Mouse (Mus musculus) liver, embryonic 14.5 days (tissue): ENCODE measurements at regions not wholly inside any gene's neighbourhood (a gene's known extent, or its start where the extent isn't known, plus 50 kb on each side); places are given as distances from the start of the nearest gene placed in this dataset.
A peak's percentile ranks its signal among the peaks of the same experiment; 100 is the strongest.

ENCODE experiments used
- ATAC-seq: fragments of 200-750 bp; cut with Nextera tagmentation; 2 replicates; pipeline ENCODE4 v1.8.0; 2017; ENCODE audit warnings: moderate number of reproducible peaks, mild to moderate bottlenecking, moderate library complexity; ENCODE audit not compliant: insufficient read depth
- DNase-seq, 3 experiments: peaks; one replicate each; pipeline ENCODE4 v3.0.0-alpha.2; 2012 to 2013; ENCODE audit warnings: low read depth in 3 of 3, low spot score in 3 of 3
- H3K27ac ChIP-seq: fragments of 300-500 bp; sonication (generic); 2 replicates; pipeline ENCODE4 v1.5.1; 2014; ENCODE audit warnings: moderate library complexity, mild to moderate bottlenecking, control low read depth, inconsistent platforms
- H3K27me3 ChIP-seq: fragments of 300-500 bp; sonication (generic); 2 replicates; pipeline ENCODE4 v1.6.1; 2014; ENCODE audit warnings: mild to moderate bottlenecking, low read length, moderate library complexity; ENCODE audit not compliant: control insufficient read depth, insufficient read depth
- H3K36me3 ChIP-seq: fragments of 300-500 bp; sonication (generic); replicated peaks from 2 replicates; pipeline ENCODE4 v1.6.1; 2014; ENCODE audit warnings: low read depth; ENCODE audit not compliant: control insufficient read depth, insufficient read depth
- H3K4me1 ChIP-seq, 2 experiments: fragments of 200-500 bp in 1 of 2; fragments of 300-500 bp in 1 of 2; sonication (generic) in 1 of 2; replicated peaks; 2 replicates each; pipeline ENCODE4 v1.6.1; 2012 to 2014; ENCODE audit warnings: antibody characterized with exemption in 1 of 2, inconsistent platforms in 1 of 2, low read length in 1 of 2; ENCODE audit not compliant: control insufficient read depth in 2 of 2, insufficient read depth in 2 of 2
- H3K4me2 ChIP-seq: fragments of 300-500 bp; sonication (generic); 2 replicates; pipeline ENCODE4 v1.6.1; 2014; ENCODE audit warnings: low read depth, mild to moderate bottlenecking, control low read depth, moderate library complexity
- H3K4me3 ChIP-seq, 2 experiments: fragments of 200-500 bp in 1 of 2; fragments of 300-500 bp in 1 of 2; sonication (generic) in 1 of 2; 2 replicates each; pipeline ENCODE4 v1.5.1; 2012 to 2014; ENCODE audit warnings: low read depth in 2 of 2, low read length in 2 of 2, mild to moderate bottlenecking in 2 of 2, control low read depth in 1 of 2, inconsistent platforms in 1 of 2, moderate library complexity in 1 of 2; ENCODE audit not compliant: insufficient read depth in 1 of 2
- H3K9ac ChIP-seq: fragments of 300-500 bp; sonication (generic); replicated peaks from 2 replicates; pipeline ENCODE4 v1.6.1; 2014; ENCODE audit warnings: mild to moderate bottlenecking, control low read depth, moderate library complexity
- H3K9me3 ChIP-seq: fragments of 300-500 bp; sonication (generic); 2 replicates; pipeline ENCODE4 v1.6.1; 2016; ENCODE audit warnings: low read length, mixed read lengths; ENCODE audit not compliant: control insufficient read depth
- CTCF ChIP-seq: IDR thresholded peaks from 2 replicates; pipeline ENCODE4 v1.5.1; 2016; ENCODE audit warnings: antibody characterized with exemption, low read depth, control low read depth
- EP300 ChIP-seq: IDR thresholded peaks from 2 replicates; pipeline ENCODE4 v1.6.1; 2016; ENCODE audit warnings: antibody characterized with exemption, low read depth
- WGBS: fragments of 180-500 bp; shearing (Covaris S2); extraction: QIAGEN DNeasy Blood & Tissue Kit; methylation state at CpG from one replicate; pipeline ENCODE4 v1.1.7; 2014; ENCODE audit not compliant: insufficient replicate concordance; 5-methylcytosine and 5-hydroxymethylcytosine counted together

DNA sequence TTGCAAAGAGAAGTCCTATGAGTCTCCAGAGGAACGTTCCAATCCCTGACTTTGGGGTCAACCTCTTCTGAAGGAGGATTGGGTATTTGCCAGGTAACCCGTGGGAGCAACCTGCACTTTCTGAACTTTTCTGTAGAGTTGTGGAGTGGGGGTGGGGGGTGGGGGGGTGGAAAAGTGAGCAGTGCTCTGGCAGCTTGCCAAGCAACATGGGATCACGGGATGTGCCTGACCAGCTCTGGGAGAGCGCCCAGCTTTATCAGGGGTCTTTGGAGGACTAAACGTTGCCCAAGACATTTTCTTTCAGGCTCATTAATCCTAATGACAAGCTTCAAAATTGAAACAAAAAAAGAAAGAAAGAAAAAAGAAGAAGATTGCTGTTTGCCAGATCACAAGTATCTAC lies 124.4 kb upstream of the Ngf start:
- H3K4me3 ChIP-seq: no peak overlapping the region
- no peaks in the 10 kb centered on the region for H3K9me3 ChIP-seq
- DNase-seq: no peak
- no peaks in the 10 kb centered on the region for H3K36me3 ChIP-seq
- no peak for TF ChIP-seq EP300
- TF ChIP-seq CTCF: no peak
- H3K9ac ChIP-seq: no peak overlapping the region
- WGBS: 52% methylated on average over 5 of the region's 5 CpGs
- H3K4me2 ChIP-seq: no peak overlapping the region
- no peaks in the 10 kb centered on the region for H3K27me3 ChIP-seq
- H3K27ac ChIP-seq: no peak overlapping the region
- ATAC-seq: no peak
- H3K4me1 ChIP-seq: no peaks in the 10 kb centered on the region

DNA sequence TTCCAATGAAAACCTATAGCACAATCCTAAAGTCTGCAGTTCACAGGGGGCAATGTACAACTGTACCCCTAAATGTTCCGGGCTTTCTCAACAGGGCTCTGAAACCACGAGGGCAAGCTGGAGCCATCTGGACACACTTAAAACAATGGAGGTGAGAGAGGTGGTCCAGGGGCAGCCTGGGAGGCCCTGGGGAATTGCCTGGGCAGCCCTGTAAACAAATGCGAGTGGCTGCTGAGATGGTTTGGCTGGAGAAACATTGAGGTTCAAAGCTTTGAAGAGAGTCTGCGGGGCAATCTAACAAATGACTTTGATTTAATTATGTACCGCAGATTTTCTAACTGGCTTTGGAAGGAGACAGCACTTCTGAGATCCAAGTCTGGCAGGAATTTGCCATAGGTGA lies 129.0 kb upstream of the Ngf start:
- TF ChIP-seq EP300: no peak
- no peak for TF ChIP-seq CTCF
- H3K36me3 ChIP-seq: no peaks in the 10 kb centered on the region
- DNase-seq (no peak), ATAC-seq (no peak)
- WGBS: 39% methylated on average over 5 of the region's 5 CpGs
- H3K4me1 ChIP-seq: no peaks in the 10 kb centered on the region
- H3K4me2 ChIP-seq: no peak overlapping the region
- H3K9ac ChIP-seq: no peak overlapping the region
- no peak overlapping the region for H3K27ac ChIP-seq
- H3K9me3 ChIP-seq: no peaks in the 10 kb centered on the region
- H3K4me3 ChIP-seq: no peak overlapping the region
- H3K27me3 ChIP-seq: no peaks in the 10 kb centered on the region

DNA sequence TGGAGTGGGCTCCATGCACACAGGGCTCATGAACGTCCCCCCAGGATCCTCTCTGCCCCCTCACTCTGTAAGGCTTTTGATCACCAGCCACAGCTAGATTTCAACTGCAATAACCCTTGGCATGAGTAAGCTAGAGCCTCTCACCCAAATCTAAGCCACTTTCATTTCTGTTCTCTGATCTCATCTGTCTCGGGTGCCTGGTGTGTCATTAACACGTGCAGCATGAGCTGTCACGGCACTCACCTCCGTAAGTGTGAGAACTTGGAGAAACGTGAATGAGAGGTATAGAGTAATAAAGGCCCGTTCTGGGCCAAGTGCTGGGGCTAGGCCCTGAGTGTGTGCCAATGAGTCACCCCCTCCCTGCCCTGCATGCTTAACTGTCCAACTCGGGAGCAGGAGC lies 131.8 kb upstream of the Ngf start:
- Histone ChIP-seq H3K9me3 (no peaks in the 10 kb centered on the region), H3K27me3 (no peaks in the 10 kb centered on the region), H3K4me2 (no peak overlapping the region), H3K27ac (no peak overlapping the region), H3K4me3 (no peak overlapping the region), H3K4me1 (no peaks in the 10 kb centered on the region), H3K36me3 (no peaks in the 10 kb centered on the region), H3K9ac (no peak overlapping the region)
- no peak for TF ChIP-seq CTCF
- TF ChIP-seq EP300: no peak
- WGBS: 59% methylated on average over 8 of the region's 8 CpGs
- DNase-seq (no peak), ATAC-seq (no peak)

DNA sequence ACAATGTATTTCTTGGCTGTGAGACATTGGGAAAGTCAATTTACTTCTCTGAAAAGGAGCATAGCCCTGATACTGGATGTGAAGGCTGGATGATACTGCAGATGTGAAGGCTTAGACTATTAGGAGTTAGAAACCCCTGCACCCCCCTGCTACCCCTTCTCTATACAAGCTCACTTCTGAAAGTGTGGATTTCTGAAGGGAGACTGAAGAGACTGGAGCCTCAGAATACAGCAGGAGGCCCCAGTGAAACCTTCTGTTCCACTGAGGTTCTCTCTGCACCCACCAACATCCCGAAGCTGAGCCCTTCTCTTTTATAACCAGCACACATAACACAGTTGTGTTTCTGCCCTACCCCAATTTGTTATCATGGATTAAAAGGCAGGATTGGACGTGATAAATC lies 131.7 kb upstream of the Vangl1 start:
- Histone ChIP-seq H3K4me2 (no peak overlapping the region), H3K9me3 (no peaks in the 10 kb centered on the region), H3K27ac (no peak overlapping the region), H3K4me3 (no peak overlapping the region), H3K9ac (no peak overlapping the region), H3K4me1 (no peaks in the 10 kb centered on the region), H3K36me3 (no peaks in the 10 kb centered on the region), H3K27me3 (no peaks in the 10 kb centered on the region)
- no peak for TF ChIP-seq EP300
- no peak for TF ChIP-seq CTCF
- WGBS: 43% methylated on average over 2 of the region's 2 CpGs
- ATAC-seq (no peak), DNase-seq (no peak)

DNA sequence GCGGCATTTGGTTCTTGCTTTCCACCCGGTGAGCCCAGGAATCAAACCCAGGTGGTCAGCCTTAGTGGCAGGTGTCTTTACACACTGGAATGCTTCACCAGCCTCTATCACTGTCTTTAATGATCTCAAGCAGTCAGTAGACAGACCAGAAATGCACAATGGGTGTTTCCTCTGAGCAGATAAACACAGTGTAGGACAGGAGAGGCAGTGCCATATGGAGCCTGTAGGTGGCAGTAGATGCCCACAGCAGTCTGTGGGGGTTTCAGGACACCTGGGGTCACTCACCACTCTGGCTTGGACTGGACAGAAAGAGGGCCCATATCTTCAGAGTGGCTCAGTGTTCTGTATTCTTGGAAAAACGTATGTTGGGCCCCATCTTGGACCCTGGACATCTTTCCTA lies 130.7 kb upstream of the Vangl1 start:
- no peaks in the 10 kb centered on the region for H3K9me3 ChIP-seq
- WGBS: 60% methylated on average over 3 of the region's 3 CpGs
- no peaks in the 10 kb centered on the region for H3K27me3 ChIP-seq
- H3K36me3 ChIP-seq: no peaks in the 10 kb centered on the region
- H3K27ac ChIP-seq: no peak overlapping the region
- ATAC-seq: no peak
- H3K4me3 ChIP-seq: no peak overlapping the region
- TF ChIP-seq EP300: no peak
- peak; percentile 70 for TF ChIP-seq CTCF
- DNase-seq: no peak
- no peak overlapping the region for H3K4me2 ChIP-seq
- no peak overlapping the region for H3K9ac ChIP-seq
- H3K4me1 ChIP-seq: no peaks in the 10 kb centered on the region
